Mouse (Mus musculus) thymus, adult 2 months (tissue): ENCODE results near the gene Xntrpc. TPM values are rescaled to one million over a fixed set of nuclear protein-coding genes. Genes with fewer than 3 reads are reported as not detected.

Experiments
- DNase-seq: peaks from one replicate; pipeline ENCODE4 v3.0.0; 2021
- H3K27ac ChIP-seq: fragments of 200-500 bp; 2 replicates; pipeline ENCODE4 v1.5.1; 2012; ENCODE audit warnings: low read length, control low read depth; ENCODE audit not compliant: control insufficient read depth, insufficient read depth
- H3K27me3 ChIP-seq: fragments of 200-500 bp; 2 replicates; pipeline ENCODE4 v1.6.1; 2012; ENCODE audit warnings: mild to moderate bottlenecking, low read length, moderate library complexity, mixed read lengths; ENCODE audit not compliant: control insufficient read depth, insufficient read depth
- H3K36me3 ChIP-seq: fragments of 200-500 bp; 2 replicates; pipeline ENCODE4 v1.6.1; 2012; ENCODE audit warnings: mild to moderate bottlenecking, low read length, moderate library complexity; ENCODE audit not compliant: control insufficient read depth, insufficient read depth
- H3K4me1 ChIP-seq: fragments of 200-500 bp; replicated peaks from 2 replicates; pipeline ENCODE4 v1.6.1; 2012; ENCODE audit warnings: low read length; ENCODE audit not compliant: control insufficient read depth, insufficient read depth
- H3K4me3 ChIP-seq: fragments of 200-500 bp; 2 replicates; pipeline ENCODE4 v1.5.1; 2012; ENCODE audit warnings: mild to moderate bottlenecking, low read length, control low read depth, moderate library complexity; ENCODE audit not compliant: control insufficient read depth, insufficient read depth
- CTCF ChIP-seq: fragments of 200-500 bp; IDR thresholded peaks from 2 replicates; pipeline ENCODE4 v1.5.1; 2012; ENCODE audit warnings: mild to moderate bottlenecking, control low read depth, low read length, moderate library complexity, borderline replicate concordance; ENCODE audit not compliant: control insufficient read depth, poor library complexity, insufficient read depth; ENCODE audit errors: extremely low read depth
- POLR2A ChIP-seq: fragments of 200-500 bp; IDR thresholded peaks from 2 replicates; pipeline ENCODE4 v1.6.1; 2012; ENCODE audit warnings: mild to moderate bottlenecking, low read length, control low read depth, moderate library complexity; ENCODE audit not compliant: control insufficient read depth, poor library complexity, insufficient read depth; ENCODE audit errors: extremely low read depth
- WGBS: fragments of 180-500 bp; shearing (Covaris S2); methylation state at CpG from one replicate; pipeline ENCODE4 v1.1.7; 2018; 5-methylcytosine and 5-hydroxymethylcytosine counted together
- polyA plus RNA-seq: library from polyadenylated mRNA; depleted of rRNA; stranded (reverse); fragments of >200 nt; gene quantifications from 2 replicates; pipeline ENCODE4 v1.2.3, GENCODE M21; 2012

The Xntrpc gene
- polyA plus RNA-seq, 1 experiment, result 11.9 TPM

DNA sequence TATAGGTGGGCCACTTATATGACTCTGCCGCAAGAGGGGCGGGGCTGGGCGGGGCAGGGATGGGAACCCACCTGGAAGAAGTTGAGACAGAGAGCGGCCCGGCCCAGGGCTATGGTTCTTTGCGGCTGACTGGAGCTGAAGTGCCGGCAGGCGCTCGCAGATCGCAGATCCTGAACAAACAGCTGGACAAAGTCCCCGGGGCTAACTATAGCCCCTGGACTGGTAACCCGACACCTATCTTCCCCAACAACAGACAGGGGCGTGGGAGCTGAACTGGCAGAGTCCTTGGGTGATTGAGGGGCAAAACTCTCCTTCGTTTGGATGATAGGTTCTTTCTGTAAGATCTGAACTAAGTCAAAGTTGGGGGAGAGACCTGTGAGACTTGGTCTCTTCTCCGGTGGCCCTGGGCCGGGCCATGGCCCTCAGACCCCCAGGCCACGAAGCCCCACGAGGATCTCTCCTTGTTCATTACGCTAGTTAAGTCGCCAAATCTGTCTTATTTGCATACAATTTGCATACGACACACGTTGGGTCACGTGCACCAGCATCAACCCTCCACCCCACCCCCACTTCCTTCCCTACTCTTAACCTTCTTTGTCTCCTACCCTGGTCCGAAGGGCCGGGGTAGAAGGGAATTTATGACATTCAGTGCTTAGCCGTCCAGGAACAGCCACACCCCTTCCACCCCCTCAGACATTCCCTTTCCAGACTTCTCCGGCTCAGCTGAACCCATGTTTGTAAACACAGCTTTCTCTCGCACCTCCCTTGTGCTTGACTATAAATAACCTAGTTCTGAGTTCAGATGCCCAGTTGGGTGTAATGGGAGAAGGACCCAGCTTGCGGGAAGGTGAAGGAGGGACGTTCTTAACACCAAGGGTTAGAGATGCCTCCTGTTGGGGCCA is 34.5 kb downstream of the Xntrpc start:
- DNase-seq, result peak; percentile 54
- Histone ChIP-seq H3K36me3 (no peaks in the 10 kb centered on the region), H3K4me1 (peaks cover 23% of the 10 kb centered on the region), H3K27ac (peak overlapping the region; percentile 51; the same call in 1 of the 2 replicates), H3K27me3 (no peaks in the 10 kb centered on the region), H3K4me3 (peak overlapping the region; percentile 50)
- TF ChIP-seq CTCF (no peak), POLR2A (no peak)
- WGBS, result 17% methylated on average over 30 of the region's 30 CpGs

DNA sequence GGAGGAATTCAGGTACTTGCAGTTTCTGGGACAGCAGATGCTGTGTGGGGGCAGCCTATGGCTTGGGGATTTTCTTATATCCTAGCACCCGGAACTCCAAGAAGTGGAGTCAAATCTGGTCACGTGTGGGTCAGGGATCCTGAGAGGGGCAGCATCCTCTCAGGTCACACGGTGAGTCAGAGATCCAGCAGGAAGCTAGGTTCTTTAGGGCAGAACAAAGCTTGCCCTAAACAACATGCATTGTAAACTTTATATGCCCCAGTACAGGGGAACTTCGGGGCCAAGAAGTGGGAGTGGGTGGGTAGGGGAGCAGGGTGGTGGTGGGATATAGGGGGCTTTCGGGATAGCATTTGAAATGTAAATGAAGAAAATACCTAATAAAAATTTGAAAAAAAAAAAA is 35.4 kb downstream of the Xntrpc start:
- no peaks in the 10 kb centered on the region for H3K36me3 ChIP-seq
- H3K4me1 ChIP-seq, result peaks cover 16% of the 10 kb centered on the region
- no peak for DNase-seq
- WGBS, result 94% methylated on average over 5 of the region's 5 CpGs
- no peak overlapping the region for H3K27ac ChIP-seq
- TF ChIP-seq POLR2A (no peak), CTCF (no peak)
- H3K4me3 ChIP-seq, result no peak overlapping the region
- H3K27me3 ChIP-seq, result no peaks in the 10 kb centered on the region

DNA sequence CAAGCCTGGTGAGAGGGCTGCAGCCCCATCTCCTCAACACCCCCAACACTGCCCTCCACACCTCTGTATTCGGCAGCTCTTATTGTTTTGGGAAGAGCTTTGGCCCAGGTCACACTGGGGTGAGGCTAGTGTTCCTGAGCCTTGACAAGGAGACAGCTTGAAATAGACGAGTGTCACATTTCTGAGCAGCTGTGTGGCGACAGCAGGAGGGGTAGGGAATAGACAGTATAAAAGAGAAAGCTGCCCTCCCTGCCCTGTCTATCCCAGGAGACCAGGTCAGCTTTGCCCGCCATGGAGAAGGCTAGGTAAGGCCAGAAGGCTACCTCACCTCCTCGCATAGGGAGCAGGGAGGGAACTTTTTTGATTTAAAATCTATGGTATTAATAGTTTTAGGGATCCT is 36.0 kb downstream of the Xntrpc start, which contains the start of gene Art1:
Gene Art1 (plus strand): TSS at position 257 of the 400 bp plus-strand sequence.
- Histone ChIP-seq H3K27ac (no peak within 1 kb of the TSS), H3K4me3 (no peak within 1 kb of the TSS), H3K36me3 (no peaks in the 10 kb centered on the region), H3K4me1 (peaks cover 20% of the 10 kb centered on the region), H3K27me3 (no peaks in the 10 kb centered on the region)
- DNase-seq, result no peak
- TF ChIP-seq POLR2A (no peak), CTCF (no peak)
- WGBS, result 90% methylated on average over 5 of the region's 5 CpGs

DNA sequence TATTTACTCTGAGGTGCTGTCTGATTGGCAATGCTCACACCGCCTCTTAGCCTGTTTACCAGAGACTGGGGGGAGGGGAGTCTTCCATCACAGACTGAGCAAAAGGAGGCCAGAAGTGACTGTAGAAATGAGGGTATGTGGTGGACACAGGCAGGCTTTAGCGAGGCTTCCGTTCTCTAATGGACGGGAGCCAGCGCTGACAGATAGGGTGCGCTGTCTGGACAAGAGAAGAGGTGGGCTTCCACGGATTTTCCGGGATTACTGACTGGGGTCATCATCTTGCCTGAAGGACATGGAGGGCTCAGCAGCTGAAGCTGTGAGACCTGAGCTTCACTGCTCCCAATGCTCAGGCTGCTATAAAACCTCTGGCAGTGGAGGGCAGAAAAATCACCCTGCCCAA is 36.7 kb downstream of the Xntrpc start:
- Histone ChIP-seq H3K36me3 (no peaks in the 10 kb centered on the region), H3K27ac (no peak overlapping the region), H3K27me3 (no peaks in the 10 kb centered on the region), H3K4me1 (peaks cover 26% of the 10 kb centered on the region), H3K4me3 (no peak overlapping the region)
- 89% methylated on average over 8 of the region's 8 CpGs for WGBS
- DNase-seq, result no peak
- no peak for TF ChIP-seq CTCF
- TF ChIP-seq POLR2A, result no peak

DNA sequence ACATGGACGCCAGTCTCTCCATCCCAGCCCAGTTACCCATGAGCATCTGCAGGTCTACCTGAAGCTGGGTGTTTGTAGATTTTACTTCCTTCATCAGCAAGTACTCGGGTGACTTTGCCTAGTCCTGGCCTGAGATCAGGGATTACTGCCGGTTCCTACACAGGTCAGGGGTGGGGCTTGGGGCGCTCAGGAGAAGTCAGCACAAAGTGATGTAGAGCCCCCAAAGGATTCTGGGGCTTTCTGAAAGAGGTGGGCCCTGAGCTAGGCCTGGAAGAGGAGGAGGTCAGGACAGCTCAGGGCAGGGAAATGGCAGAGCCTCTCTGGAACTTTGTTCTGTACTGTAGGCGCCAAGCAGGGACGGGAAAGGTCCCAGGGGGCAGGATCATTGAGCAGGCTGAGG is 37.2 kb downstream of the Xntrpc start:
- Histone ChIP-seq H3K27me3 (no peaks in the 10 kb centered on the region), H3K36me3 (no peaks in the 10 kb centered on the region), H3K27ac (no peak overlapping the region), H3K4me1 (peaks cover 29% of the 10 kb centered on the region), H3K4me3 (no peak overlapping the region)
- no peak for DNase-seq
- TF ChIP-seq CTCF, result no peak
- WGBS, result 84% methylated on average over 6 of the region's 6 CpGs

DNA sequence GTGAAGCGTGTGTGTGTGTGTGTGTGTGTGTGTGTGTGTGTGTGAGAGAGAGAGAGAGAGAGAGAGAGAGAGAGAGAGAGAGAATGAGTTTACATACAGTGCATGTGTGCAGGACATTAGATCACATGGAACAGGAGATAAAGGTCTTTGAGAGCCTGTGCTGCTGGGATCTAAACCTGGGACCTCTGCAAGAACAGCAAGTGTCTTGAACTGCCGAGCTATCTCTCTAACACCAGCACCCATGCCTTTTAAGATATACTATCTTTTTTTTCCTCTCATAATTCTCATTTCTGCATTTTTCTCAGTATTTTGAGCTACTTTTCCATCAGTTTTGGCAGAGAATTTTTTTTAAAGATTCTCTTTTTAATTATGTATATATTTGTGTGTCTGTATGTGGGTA is 38.0 kb downstream of the Xntrpc start:
- Histone ChIP-seq H3K27ac (no peak overlapping the region), H3K36me3 (no peaks in the 10 kb centered on the region), H3K4me3 (no peak overlapping the region), H3K27me3 (no peaks in the 10 kb centered on the region), H3K4me1 (peaks cover 37% of the 10 kb centered on the region)
- no peak for DNase-seq
- WGBS, result 88% methylated on average over 2 of the region's 2 CpGs
- no peak for TF ChIP-seq POLR2A
- TF ChIP-seq CTCF, result no peak
